Mouse (Mus musculus): ENCODE data around the gene Spert.

Spert gene

DNA sequence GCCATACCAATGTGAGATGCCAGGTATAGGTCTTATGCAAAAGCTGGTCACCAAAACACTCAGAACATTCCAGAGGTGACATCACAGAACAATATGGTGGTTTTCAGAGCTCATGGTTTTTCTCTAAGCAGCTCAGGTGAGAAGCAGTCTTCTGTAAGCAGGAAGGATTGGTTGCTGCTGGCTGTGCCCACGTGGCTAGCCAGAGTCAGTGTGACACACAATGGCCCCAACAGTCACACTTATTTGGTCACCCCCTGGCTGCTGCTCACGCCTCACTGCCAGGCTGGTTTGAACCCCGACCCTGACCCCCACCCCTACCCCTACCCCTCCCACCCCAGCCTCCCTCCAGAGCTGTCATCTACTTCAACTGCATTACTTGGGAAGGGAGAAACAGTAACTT, at the start of gene Spert:
TSS of gene Spert (minus strand) at position 139 of the 400 bp plus-strand sequence.
- no peak for DNase-seq

DNA sequence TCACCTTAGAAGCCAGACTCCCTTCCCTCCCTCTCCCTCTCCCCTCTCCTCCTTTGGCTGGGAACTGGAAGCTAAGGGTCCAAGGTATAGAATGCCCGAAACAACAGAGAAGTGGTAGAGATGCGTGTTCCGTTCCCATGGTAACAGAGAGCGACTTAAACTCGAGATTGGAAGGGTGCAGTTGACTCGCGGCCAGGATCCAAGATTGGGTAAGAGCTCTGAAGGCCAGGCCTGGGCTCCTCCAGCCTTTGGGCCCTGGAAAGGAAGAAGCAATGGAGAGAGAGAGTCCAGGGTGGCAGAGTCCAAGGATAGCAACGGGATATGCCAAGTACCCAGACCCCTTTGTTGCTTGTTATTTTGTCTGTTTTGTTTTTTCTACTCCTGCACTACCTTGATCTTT, 49.2 kb upstream of the Spert start, which contains the start of gene Erich6b:
TSS of gene Erich6b (plus strand) at position 180 of the 400 bp plus-strand sequence.
- DNase-seq, result no peak

DNA sequence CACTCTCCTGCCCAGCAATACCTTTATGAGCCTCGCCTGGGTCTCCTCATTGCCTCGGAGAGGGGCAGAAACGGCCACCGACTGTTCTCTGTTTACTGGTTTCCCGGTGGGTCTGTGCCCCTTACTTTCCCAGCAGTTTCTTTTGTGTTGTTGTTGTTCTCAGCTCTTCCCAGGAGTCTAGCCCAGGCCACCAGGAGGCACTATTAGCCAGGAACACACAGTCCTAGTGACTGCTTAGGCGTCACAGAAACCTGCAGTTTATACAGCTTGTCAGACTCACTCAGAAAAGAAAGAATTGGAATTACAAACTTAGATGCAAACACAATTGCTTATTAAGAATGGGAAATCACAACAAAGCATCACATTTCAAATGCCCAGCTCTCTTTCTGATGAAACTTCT, 48.5 kb upstream of the Spert start:
- DNase-seq, result no peak

DNA sequence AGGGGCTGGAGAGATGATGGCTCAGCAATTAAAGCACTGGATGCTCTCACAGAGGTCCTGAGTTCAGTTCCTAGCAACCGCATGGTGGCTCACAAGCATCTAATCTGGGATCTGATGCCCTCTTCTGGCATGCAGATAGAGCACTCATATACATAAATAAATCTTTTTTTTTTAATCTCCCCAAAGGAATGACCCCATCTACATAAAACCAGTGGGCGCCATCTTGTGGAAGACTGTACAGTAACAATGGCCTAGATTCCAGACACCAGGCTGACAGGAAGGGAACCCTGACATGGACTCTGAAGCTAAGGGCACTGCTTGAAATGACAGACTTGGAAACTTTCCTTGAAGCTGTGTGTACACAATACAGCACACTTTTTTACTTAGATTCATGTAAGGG, 47.9 kb upstream of the Spert start:
- no peak for DNase-seq

DNA sequence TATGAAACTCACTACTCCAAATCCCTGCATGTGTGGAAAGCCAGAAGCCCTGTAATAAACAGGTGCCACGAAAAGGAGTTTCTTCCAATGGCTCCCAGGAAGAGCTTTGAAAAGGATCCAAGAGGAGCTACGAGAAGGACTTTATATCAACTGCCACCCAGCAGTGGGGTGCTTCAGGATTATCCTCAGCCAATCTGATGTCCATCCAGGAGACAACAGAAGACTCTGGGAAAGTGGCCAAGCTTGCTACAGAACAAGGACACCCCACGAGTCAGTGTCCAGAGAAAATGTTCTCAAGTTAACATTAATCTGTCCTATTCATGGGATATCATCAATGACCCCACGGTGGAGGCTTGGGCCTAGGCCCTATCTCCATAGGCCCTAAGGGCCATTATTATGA, 44.7 kb upstream of the Spert start:
- no peak for DNase-seq

DNA sequence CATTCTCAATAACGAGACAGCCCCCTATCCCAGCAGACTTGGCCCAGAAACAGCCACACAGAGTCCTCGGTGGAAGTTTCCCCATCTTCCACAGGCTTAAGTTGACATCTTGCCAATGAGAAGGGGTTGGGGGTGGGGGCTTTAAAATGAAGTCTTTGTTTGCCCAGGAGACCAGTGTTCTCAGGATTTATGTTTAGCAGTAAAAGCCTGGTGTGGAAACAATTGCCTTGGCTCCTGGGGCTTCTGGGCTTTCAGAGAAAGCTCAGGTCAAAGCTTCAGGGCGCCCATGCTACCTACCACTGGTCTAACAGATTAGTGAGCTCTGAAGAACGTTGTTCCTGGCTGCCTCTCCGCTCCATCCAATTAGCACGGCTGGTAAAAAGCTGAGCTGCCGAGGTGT, 43.2 kb upstream of the Spert start:
- DNase-seq, result no peak

DNA sequence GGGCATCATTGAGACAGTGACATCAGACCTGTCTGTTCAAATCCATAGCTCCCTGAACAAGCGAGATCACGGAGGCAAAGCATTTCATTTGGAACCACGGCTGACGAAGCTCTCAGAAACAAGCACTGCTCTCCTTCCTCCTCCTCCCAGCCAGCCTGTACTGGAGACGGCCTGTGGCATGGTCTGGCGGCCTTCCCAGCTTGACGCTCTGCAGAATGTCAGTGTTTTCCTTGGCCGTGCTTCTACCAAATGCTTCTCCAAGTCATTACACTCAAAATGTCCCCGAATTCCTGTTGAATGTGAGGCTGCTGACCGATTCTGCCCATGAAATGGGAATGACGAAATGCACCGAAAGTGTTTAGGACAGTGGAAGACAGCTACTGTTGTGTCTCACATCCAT, 42.4 kb upstream of the Spert start:
- peak; percentile 25 for DNase-seq

DNA sequence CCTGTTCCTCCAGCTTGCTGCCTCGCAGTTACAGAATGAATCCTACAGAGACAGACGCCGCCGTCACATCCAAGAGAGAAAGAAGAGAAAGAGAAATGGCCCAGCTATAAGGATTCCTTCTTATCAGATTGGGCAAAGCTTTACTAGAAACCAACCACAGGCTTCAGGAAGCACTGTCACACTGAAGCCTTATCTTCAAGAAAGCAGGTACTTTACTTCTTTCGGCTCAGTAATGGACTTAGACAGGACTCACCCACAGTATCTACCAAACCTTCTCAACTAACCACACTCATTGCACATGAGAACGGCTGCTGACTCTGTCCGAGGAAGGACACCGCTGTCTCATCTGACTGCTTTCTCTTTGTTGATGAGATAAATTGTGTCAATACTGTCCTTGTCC, 36.0 kb upstream of the Spert start:
- no peak for DNase-seq

DNA sequence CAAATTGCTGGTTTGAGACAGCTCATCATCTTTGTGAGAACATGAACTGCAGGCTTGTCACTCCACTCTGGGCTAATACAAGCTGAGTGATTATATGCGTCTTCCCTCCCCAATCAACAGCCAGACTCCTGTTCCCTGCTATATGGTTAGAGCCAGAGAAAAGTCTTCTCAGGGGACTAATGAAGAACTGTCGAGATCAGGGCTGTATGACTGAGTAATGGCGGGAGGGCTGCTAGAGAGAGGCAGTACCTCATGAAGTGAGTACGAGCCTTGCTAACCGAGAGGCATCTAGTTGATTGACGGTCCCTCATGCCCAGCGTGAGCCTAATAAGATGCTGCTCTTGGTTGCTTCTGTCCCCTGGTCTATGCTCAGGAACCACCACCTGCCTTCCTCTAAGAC, 30.1 kb upstream of the Spert start:
- no peak for DNase-seq

DNA sequence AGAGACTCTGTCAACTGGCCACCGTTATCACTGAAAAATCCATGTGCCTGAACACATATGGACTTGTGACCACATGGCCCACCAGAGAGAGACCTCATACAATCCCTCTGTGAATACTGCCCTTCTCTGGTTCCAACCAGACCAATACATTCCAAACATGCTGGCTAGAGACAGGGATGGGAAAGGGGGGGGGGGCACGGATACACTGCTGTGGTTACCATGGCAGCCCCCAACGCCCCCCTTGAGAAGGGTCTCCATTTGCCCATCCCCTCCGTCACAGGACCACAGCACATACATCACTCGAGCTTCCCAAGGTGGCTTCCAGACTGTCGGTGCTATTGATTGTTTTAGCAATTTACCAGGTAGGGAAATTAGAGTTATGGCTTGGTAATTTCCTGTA, 23.5 kb upstream of the Spert start:
- no peak for DNase-seq

DNA sequence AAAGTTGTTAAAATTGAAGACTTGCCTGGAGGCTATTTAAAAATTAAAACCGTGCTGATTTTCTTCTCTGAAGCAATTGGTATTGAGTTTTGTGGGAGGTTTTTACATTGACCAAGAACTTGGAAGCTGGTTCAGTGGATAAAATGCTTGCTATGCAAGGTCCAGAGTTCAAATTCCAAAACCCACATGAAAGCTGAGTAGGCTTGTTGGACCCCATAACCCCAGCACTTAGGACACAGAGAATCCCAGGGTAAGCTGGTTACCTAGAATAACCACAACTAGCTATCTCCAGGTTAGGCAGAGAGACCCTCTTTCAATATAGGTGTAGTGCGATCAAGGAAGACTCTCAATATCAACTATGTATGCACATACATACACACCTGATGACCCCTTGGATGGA, 16.3 kb upstream of the Spert start:
- DNase-seq, result no peak

DNA sequence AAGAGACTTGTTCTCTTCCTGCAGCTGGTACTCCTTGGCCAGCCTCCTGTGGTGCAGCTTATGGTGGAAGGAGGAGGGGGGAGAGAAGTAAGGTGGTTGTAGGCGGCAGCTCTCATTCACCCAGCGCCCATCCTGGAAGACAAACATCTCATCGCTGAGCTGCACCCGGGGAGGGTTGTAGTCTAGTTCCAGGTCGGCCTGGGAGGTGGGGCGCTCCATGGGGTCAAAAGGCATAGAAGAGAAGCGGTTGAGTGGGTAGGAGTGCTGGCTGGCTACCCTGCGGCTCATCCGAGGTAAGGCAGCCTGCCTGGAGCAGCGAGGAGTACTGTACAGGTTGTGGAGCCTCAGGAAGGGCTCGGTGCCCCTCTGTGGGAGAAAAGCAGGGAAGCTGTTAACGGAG, 9.0 kb downstream of the Spert start:
- DNase-seq, result no peak

DNA sequence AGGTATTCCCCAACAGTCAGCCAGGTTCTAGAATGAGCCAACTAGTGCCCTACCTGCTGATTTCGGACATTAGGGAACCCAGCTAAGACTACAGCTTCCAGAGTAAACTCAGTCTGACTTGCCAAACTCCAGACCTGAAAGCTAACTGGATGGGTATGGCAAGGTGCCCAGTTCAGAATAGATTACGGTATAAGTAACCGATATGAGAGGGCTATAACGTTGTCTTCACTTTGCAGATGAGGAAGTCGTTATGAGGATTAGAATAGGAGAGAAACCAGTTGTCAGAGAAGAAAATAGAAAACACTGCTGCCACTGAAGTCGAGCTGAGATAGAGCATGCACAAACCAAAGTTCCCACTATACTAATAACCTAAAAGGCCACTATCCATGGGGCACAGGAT, 13.9 kb downstream of the Spert start:
- DNase-seq, result no peak

DNA sequence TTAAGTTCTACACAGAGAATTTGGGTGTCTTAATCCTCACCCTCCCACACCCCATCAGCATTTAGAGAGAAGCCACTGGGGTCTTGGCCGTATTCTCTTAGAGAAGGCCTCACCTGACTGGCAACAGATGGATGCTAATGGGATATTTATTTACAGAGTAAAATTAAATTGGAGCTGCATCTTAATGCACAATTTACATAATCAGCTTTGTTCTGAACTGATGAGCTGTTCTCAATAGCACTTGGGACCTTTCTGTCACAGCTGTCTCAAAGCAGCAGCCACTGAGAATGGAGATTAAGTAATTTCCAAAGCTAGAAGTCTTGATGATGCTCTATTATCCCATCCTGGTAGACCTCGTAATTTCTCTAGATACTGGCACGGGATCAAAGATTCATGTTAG, 26.6 kb downstream of the Spert start:
- no peak for DNase-seq

DNA sequence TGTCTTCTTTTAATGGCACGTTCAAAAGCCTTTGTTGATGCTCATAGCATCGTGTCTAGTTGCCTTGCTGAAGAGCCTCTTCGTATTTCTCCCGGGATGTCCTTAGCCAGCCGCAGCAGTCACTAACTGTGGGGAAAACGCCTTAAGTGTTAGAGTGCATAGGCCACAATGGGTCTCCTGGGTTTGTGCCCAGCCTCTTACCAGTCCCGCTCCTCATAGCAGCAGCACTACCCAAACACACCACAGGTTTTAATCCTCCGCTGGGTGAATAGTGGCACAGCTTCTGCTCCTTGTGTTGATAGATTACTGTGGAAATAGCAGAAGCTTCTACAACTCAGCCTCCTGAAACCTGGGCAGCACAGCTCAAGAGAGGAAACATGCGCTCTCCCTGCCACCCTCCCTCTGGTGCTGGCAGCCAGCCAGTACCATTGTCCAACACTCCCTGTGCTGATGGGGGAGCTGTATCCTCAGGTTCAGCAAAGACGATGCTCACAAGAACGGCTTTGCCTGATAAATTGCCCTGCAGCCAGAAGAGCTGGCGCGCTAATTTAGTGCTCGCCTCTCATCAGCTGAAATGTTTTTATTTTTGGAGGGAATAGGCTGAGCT, 27.3 kb downstream of the Spert start:
- peak; percentile 50 for DNase-seq

DNA sequence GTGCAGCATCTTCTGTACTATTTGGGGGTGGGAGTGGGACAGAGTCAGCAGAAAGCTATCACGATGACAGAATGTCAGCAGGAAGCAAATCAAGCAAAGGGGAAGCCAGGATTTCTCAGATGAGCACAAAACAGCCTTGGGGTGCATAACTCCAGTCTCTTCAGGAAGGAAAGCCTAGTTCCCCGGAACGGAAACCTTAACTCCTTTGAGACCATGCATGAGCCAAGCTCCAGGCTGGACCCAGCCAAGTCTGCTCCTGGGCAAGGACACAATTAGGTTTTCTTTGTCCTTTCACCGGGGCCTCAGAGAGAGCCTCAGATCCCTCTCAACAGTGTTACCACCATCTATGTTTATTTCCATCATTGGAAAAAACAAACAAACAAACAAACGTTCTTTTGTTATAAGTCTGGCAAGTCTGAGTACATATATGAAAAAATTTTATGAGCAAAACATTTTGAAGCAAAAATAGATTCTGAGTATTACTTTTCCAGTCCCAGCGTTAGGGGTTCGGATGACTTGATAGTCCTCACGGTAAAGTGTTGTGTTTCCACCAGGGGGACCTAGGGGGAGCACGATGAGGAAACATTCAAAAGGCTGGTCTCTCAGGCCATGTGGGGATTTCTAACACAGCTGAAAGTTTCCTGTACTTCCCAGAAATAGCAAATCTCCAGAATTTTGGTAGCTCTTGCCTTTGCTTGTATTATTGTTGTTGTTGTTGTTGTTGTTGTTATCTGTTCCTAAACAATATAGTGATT, 31.2 kb downstream of the Spert start:
- no peak for DNase-seq

DNA sequence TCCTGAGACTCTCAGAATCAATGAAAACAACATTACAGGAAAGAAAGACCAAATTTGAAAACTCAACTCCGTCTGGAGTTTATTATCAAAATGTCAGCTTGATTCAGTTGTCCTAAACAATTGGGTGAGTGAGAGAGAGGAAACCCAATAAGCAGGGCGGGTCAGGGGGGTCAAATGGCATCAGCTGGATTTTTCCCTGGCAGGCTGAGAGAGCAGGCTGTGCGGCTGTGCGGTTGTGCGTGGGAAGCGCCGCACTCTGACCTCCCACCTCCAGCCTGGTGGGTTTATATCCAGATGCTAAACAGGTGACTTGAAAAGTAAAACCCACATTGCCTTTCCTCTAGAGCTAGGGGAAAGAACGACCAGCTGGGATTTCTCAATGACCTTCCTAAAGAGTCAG, 51.2 kb downstream of the Spert start:
- no peak for DNase-seq

DNA sequence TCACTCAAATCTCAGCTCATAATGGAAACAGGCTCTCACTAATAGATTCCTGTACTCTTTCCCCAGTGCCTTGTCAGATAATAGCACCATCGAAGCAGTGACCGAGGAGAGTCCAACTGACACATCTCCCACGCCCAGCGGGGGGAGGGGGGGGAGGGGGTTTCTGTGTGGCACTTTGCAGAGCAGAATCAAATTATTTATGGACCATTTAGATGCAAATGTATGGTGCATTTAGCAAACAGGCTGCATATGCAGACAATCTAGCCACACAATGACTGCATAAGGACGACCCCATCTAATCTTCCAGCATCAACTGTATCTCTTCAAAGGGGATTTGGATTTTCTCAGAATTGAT, 51.9 kb downstream of the Spert start:
- no peak for DNase-seq

DNA sequence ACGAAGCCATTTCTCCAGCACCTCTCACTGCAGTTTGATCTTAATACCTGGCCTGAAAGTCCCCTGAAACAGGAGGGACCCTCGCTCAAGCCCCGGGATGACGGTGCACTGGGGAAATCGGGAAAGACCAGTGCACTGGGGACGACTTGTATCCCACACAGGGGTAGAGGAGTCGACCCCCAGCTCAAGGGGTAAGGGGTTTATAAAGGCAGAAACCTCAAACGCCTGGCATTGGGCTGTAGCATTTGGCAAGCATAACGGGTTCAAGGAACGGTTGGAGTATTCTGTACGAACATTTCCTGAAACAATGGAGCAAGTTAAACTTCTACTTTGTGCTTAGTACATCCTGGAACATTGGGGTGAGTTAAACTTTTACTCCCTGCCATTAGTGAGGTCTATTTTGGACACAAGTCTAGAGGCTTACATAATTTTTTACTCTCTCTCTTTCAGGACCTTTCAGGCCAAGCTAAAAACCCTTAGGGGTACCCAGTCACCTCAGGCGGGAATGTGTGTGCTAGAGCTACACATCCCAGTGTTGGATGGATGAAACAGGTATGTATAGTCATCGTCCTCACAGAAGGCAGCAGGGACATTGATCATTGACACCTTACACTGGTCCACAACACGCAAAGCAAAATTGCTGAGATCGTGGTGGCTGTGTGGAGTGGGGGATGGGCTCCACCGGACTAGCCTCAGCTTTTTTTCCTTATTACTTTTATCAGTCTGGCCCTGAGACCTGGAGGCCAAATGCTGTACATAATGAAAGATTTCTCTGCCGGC, 52.5 kb downstream of the Spert start:
- DNase-seq, result no peak

DNA sequence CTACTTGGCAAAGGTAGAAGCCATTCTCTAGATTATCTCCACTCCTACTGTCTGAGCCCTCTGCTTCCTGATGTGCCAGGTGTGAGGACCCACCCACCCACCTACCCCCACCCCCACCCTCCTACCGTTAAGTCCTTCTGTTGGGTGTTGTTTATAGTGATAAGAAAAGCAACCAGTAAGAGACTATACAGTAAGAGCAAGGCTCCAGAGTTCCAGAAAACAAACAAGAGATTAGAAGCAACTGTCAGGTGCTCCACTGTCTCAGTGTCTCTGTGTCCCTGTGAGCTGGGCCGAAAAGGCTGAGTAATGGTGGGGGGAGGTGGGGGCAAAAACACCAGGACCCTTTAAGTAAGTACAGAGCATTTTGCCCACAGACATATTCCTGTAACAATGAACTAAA, 53.7 kb downstream of the Spert start:
- DNase-seq, result no peak
